Mouse (Mus musculus) lung, postnatal 10 days (tissue): ENCODE data around the gene Lrrc4b.
A peak's percentile ranks its signal among the peaks of the same experiment; 100 is the strongest.

Experiments
- DNase-seq: peaks from one replicate; pipeline ENCODE4 v3.0.0; 2021

Gene Lrrc4b

GRCm38 (mm10) chr7:44428968-44429521, at the start of gene Lrrc4b:
Gene Lrrc4b, plus strand, starts transcription at chr7:44429018.
- DNase-seq: no peak

GRCm38 (mm10) chr7:44382541-44382940, 46.3 kb upstream of the Lrrc4b start:
- DNase-seq: no peak

GRCm38 (mm10) chr7:44383980-44384715, 44.7 kb upstream of the Lrrc4b start, which contains the start of gene Syt3:
Gene Syt3, plus strand, starts transcription at chr7:44384102.
- peak; percentile 76 for DNase-seq

GRCm38 (mm10) chr7:44384716-44385059, 44.1 kb upstream of the Lrrc4b start:
- DNase-seq: no peak

- DNase-seq: no peak
Observed at GRCm38 (mm10) chr7:44385720-44386119, 43.1 kb upstream of the Lrrc4b start, which contains the start of gene 1700008O03Rik. Gene 1700008O03Rik, minus strand, starts transcription at chr7:44385820.

GRCm38 (mm10) chr7:44391831-44392230, 37.0 kb upstream of the Lrrc4b start:
- DNase-seq: no peak

- no peak for DNase-seq
Observed at GRCm38 (mm10) chr7:44392341-44392740, 36.5 kb upstream of the Lrrc4b start.

GRCm38 (mm10) chr7:44393284-44393683, 35.5 kb upstream of the Lrrc4b start:
- no peak for DNase-seq

GRCm38 (mm10) chr7:44398570-44398969, 30.2 kb upstream of the Lrrc4b start:
- peak; percentile 71 for DNase-seq

GRCm38 (mm10) chr7:44401673-44402072, 27.1 kb upstream of the Lrrc4b start:
- DNase-seq: no peak

GRCm38 (mm10) chr7:44405346-44406014, 23.3 kb upstream of the Lrrc4b start:
- peak; percentile 95 for DNase-seq

- DNase-seq: no peak
Observed at GRCm38 (mm10) chr7:44406015-44406355, 22.8 kb upstream of the Lrrc4b start.

- DNase-seq: no peak
Observed at GRCm38 (mm10) chr7:44411144-44411543, 17.7 kb upstream of the Lrrc4b start.

- peak; percentile 71 for DNase-seq
Observed at GRCm38 (mm10) chr7:44413307-44413706, 15.5 kb upstream of the Lrrc4b start.

GRCm38 (mm10) chr7:44427666-44428065, 1.2 kb upstream of the Lrrc4b start:
- DNase-seq: no peak

- no peak for DNase-seq
Observed at GRCm38 (mm10) chr7:44428171-44428950, 457 bp upstream of the Lrrc4b start.

GRCm38 (mm10) chr7:44429534-44430488, 993 bp downstream of the Lrrc4b start:
- no peak for DNase-seq

- no peak for DNase-seq
Observed at GRCm38 (mm10) chr7:44432550-44432949, 3.7 kb downstream of the Lrrc4b start.

GRCm38 (mm10) chr7:44433371-44433770, 4.6 kb downstream of the Lrrc4b start:
- DNase-seq: peak; percentile 19

GRCm38 (mm10) chr7:44434089-44434488, 5.3 kb downstream of the Lrrc4b start:
- no peak for DNase-seq

- DNase-seq: no peak
Observed at GRCm38 (mm10) chr7:44435796-44436195, 7.0 kb downstream of the Lrrc4b start.

- peak; percentile 28 for DNase-seq
Observed at GRCm38 (mm10) chr7:44436267-44436666, 7.4 kb downstream of the Lrrc4b start.
